Mouse (Mus musculus): ENCODE results near the gene Med13l. TPM values are rescaled to one million over a fixed set of nuclear protein-coding genes. Genes with fewer than 3 reads are reported as not detected.

Med13l gene
- polyA plus RNA-seq, 1 experiment: 42.8 TPM

GRCm38 (mm10) chr5:118697073-118697472 lies 136.6 kb downstream of the Med13l start:
- H3K27ac ChIP-seq (ENCODE audit: control insufficient read depth, insufficient read depth, low read length): no peak overlapping the region
- 93% methylated on average over 7 of the region's 7 CpGs for WGBS
- H3K4me3 ChIP-seq (ENCODE audit: control insufficient read depth, insufficient read depth, low read length): no peak overlapping the region
- no peak for DNase-seq
- no peaks in the 10 kb centered on the region for H3K27me3 ChIP-seq (ENCODE audit: control insufficient read depth, insufficient read depth, low read length)
- TF ChIP-seq CTCF (IDR thresholded peaks at IDR 0.05; ENCODE audit: borderline replicate concordance, control insufficient read depth, extremely low read depth, insufficient read depth, low read length, poor library complexity) (no peak), POLR2A (IDR thresholded peaks at IDR 0.05; ENCODE audit: control insufficient read depth, extremely low read depth, insufficient read depth, low read length, poor library complexity) (no peak)
- peaks cover 7% of the 10 kb centered on the region; the same call in 1 of the 2 replicates for H3K4me1 ChIP-seq (replicated peaks; ENCODE audit: control insufficient read depth, insufficient read depth, low read length)
- H3K36me3 ChIP-seq (ENCODE audit: control insufficient read depth, insufficient read depth, low read length): no peaks in the 10 kb centered on the region

GRCm38 (mm10) chr5:118700978-118701377 lies 140.5 kb downstream of the Med13l start:
- 95% methylated on average over 4 of the region's 4 CpGs for WGBS
- Histone ChIP-seq H3K4me3 (ENCODE audit: control insufficient read depth, insufficient read depth, low read length) (no peak overlapping the region), H3K4me1 (replicated peaks; ENCODE audit: control insufficient read depth, insufficient read depth, low read length) (peaks cover 16% of the 10 kb centered on the region), H3K27ac (ENCODE audit: control insufficient read depth, insufficient read depth, low read length) (no peak overlapping the region), H3K27me3 (ENCODE audit: control insufficient read depth, insufficient read depth, low read length) (no peaks in the 10 kb centered on the region), H3K36me3 (ENCODE audit: control insufficient read depth, insufficient read depth, low read length) (no peaks in the 10 kb centered on the region)
- TF ChIP-seq POLR2A (IDR thresholded peaks at IDR 0.05; ENCODE audit: control insufficient read depth, extremely low read depth, insufficient read depth, low read length, poor library complexity) (no peak), CTCF (IDR thresholded peaks at IDR 0.05; ENCODE audit: borderline replicate concordance, control insufficient read depth, extremely low read depth, insufficient read depth, low read length, poor library complexity) (no peak)
- DNase-seq: no peak

- TF ChIP-seq CTCF (IDR thresholded peaks at IDR 0.05; ENCODE audit: borderline replicate concordance, control insufficient read depth, extremely low read depth, insufficient read depth, low read length, poor library complexity) (no peak), POLR2A (IDR thresholded peaks at IDR 0.05; ENCODE audit: control insufficient read depth, extremely low read depth, insufficient read depth, low read length, poor library complexity) (no peak)
- no peaks in the 10 kb centered on the region for H3K27me3 ChIP-seq (ENCODE audit: control insufficient read depth, insufficient read depth, low read length)
- no peak for DNase-seq
- no peak overlapping the region for H3K4me3 ChIP-seq (ENCODE audit: control insufficient read depth, insufficient read depth, low read length)
- 90% methylated on average over 9 of the region's 9 CpGs for WGBS
- H3K27ac ChIP-seq (ENCODE audit: control insufficient read depth, insufficient read depth, low read length): no peak overlapping the region
- no peaks in the 10 kb centered on the region for H3K36me3 ChIP-seq (ENCODE audit: control insufficient read depth, insufficient read depth, low read length)
- peaks cover 18% of the 10 kb centered on the region for H3K4me1 ChIP-seq (replicated peaks; ENCODE audit: control insufficient read depth, insufficient read depth, low read length)
Observed at GRCm38 (mm10) chr5:118702674-118703073, 142.2 kb downstream of the Med13l start.

- Histone ChIP-seq H3K4me1 (replicated peaks; ENCODE audit: control insufficient read depth, insufficient read depth, low read length) (peaks cover 28% of the 10 kb centered on the region), H3K36me3 (ENCODE audit: control insufficient read depth, insufficient read depth, low read length) (no peaks in the 10 kb centered on the region), H3K27me3 (ENCODE audit: control insufficient read depth, insufficient read depth, low read length) (no peaks in the 10 kb centered on the region), H3K4me3 (ENCODE audit: control insufficient read depth, insufficient read depth, low read length) (no peak overlapping the region), H3K27ac (ENCODE audit: control insufficient read depth, insufficient read depth, low read length) (no peak overlapping the region)
- DNase-seq: peak; percentile 53
- no peak for TF ChIP-seq POLR2A (IDR thresholded peaks at IDR 0.05; ENCODE audit: control insufficient read depth, extremely low read depth, insufficient read depth, low read length, poor library complexity)
- peak; percentile 86 for TF ChIP-seq CTCF (IDR thresholded peaks at IDR 0.05; ENCODE audit: borderline replicate concordance, control insufficient read depth, extremely low read depth, insufficient read depth, low read length, poor library complexity)
- WGBS: 94% methylated on average over 3 of the region's 3 CpGs
Observed at GRCm38 (mm10) chr5:118704148-118704547, 143.7 kb downstream of the Med13l start.

GRCm38 (mm10) chr5:118704960-118705359 lies 144.5 kb downstream of the Med13l start:
- 92% methylated on average over 9 of the region's 9 CpGs for WGBS
- Histone ChIP-seq H3K27me3 (ENCODE audit: control insufficient read depth, insufficient read depth, low read length) (no peaks in the 10 kb centered on the region), H3K36me3 (ENCODE audit: control insufficient read depth, insufficient read depth, low read length) (no peaks in the 10 kb centered on the region), H3K4me3 (ENCODE audit: control insufficient read depth, insufficient read depth, low read length) (no peak overlapping the region), H3K27ac (ENCODE audit: control insufficient read depth, insufficient read depth, low read length) (no peak overlapping the region), H3K4me1 (replicated peaks; ENCODE audit: control insufficient read depth, insufficient read depth, low read length) (peaks cover 35% of the 10 kb centered on the region)
- TF ChIP-seq CTCF (IDR thresholded peaks at IDR 0.05; ENCODE audit: borderline replicate concordance, control insufficient read depth, extremely low read depth, insufficient read depth, low read length, poor library complexity): no peak
- no peak for TF ChIP-seq POLR2A (IDR thresholded peaks at IDR 0.05; ENCODE audit: control insufficient read depth, extremely low read depth, insufficient read depth, low read length, poor library complexity)
- DNase-seq: no peak

- Histone ChIP-seq H3K36me3 (ENCODE audit: control insufficient read depth, insufficient read depth, low read length) (no peaks in the 10 kb centered on the region), H3K4me3 (ENCODE audit: control insufficient read depth, insufficient read depth, low read length) (no peak overlapping the region), H3K4me1 (replicated peaks; ENCODE audit: control insufficient read depth, insufficient read depth, low read length) (peaks cover 39% of the 10 kb centered on the region), H3K27me3 (ENCODE audit: control insufficient read depth, insufficient read depth, low read length) (no peaks in the 10 kb centered on the region), H3K27ac (ENCODE audit: control insufficient read depth, insufficient read depth, low read length) (no peak overlapping the region)
- WGBS: 50% methylated on average over 6 of the region's 6 CpGs
- TF ChIP-seq CTCF (IDR thresholded peaks at IDR 0.05; ENCODE audit: borderline replicate concordance, control insufficient read depth, extremely low read depth, insufficient read depth, low read length, poor library complexity) (no peak), POLR2A (IDR thresholded peaks at IDR 0.05; ENCODE audit: control insufficient read depth, extremely low read depth, insufficient read depth, low read length, poor library complexity) (no peak)
- DNase-seq: no peak
Observed at GRCm38 (mm10) chr5:118706009-118706408, 145.5 kb downstream of the Med13l start.

GRCm38 (mm10) chr5:118706414-118706813 lies 145.9 kb downstream of the Med13l start:
- no peak for TF ChIP-seq CTCF (IDR thresholded peaks at IDR 0.05; ENCODE audit: borderline replicate concordance, control insufficient read depth, extremely low read depth, insufficient read depth, low read length, poor library complexity)
- TF ChIP-seq POLR2A (IDR thresholded peaks at IDR 0.05; ENCODE audit: control insufficient read depth, extremely low read depth, insufficient read depth, low read length, poor library complexity): no peak
- WGBS: 91% methylated on average over 3 of the region's 3 CpGs
- DNase-seq: no peak
- Histone ChIP-seq H3K36me3 (ENCODE audit: control insufficient read depth, insufficient read depth, low read length) (no peaks in the 10 kb centered on the region), H3K27ac (ENCODE audit: control insufficient read depth, insufficient read depth, low read length) (no peak overlapping the region), H3K4me3 (ENCODE audit: control insufficient read depth, insufficient read depth, low read length) (no peak overlapping the region), H3K27me3 (ENCODE audit: control insufficient read depth, insufficient read depth, low read length) (no peaks in the 10 kb centered on the region), H3K4me1 (replicated peaks; ENCODE audit: control insufficient read depth, insufficient read depth, low read length) (peaks cover 38% of the 10 kb centered on the region)
